Mouse (Mus musculus): ENCODE measurements at regions not wholly inside any gene's neighbourhood (a gene's known extent, or its start where the extent isn't known, plus 50 kb on each side); places are given as distances from the start of the nearest gene placed in this dataset.
A peak's percentile ranks its signal among the peaks of the same experiment; 100 is the strongest.

DNA sequence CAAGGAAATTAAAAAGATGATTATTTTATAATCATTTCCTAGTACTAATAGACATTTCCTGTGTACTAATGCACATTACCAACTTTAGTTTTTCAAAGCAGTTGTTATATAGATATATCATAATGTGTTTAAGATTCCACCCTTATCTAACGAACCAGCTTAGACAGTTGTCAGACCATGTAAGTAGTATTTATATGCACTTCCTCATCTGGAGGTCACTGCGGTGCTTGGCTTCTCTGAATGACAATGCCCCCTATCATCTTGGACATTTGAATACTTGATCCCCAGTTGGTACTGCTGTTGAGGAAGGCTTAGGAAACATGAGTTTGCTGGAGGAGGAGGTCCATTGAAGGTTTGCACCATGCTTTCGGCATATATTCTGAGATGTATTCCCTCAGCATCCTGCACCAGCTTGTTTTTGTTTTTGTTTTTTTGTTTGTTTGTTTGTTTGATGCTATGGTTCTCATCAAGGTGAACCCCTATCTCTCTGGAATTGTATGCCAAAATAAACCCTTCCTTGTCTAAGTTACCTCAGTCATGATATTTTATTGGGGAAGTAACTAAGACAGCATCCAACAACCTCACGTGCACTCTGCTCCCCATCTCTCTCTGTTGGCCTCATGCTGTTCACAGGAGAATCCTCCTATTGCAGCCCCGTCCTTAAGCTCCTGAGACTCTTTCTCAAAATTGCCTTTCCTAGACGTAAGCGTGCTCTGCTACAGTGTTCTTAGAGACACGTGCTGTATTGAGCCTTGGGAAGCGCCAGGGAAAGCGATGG is 228.4 kb upstream of the Mmadhc start:
- no peak for ATAC-seq
- Histone ChIP-seq H3K27ac (no peak overlapping the region), H3K27me3 (no peaks in the 10 kb centered on the region), H3K4me2 (replicated peaks) (no peak overlapping the region), H3K9me3 (no peaks in the 10 kb centered on the region), H3K9ac (replicated peaks) (no peak overlapping the region), H3K4me3 (replicated peaks) (no peak overlapping the region), H3K36me3 (no peaks in the 10 kb centered on the region), H3K4me1 (replicated peaks) (peaks cover 5% of the 10 kb centered on the region; the same call in 1 of the 2 replicates)
- WGBS = 88% methylated on average over 10 of the region's 10 CpGs

DNA sequence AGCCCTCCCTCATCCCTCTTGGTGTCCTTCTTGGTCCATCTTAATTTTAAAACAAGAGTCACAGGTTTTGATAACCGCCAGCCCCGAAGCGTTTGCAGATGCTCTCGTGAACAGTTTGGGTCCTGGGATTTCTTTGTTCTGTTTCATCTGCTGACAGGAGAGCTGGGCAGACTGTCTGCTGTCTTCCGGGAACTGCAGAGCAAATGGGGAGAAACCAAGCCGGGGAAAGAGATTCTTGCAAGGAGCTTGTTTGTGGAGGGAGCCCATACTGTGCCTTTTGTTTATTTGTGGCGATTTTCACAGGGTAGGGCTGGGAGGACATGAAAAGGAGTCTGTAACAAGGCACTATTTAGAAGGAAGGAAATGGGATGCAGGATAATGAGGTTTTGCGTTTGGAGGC is 223.6 kb upstream of the Mmadhc start:
- peak overlapping the region; percentile 10 for H3K27ac ChIP-seq
- no peaks in the 10 kb centered on the region for H3K36me3 ChIP-seq
- H3K4me3 ChIP-seq (replicated peaks) = no peak overlapping the region
- peak; percentile 58; the same call in 1 of the 2 replicates for ATAC-seq
- H3K27me3 ChIP-seq = no peaks in the 10 kb centered on the region
- H3K9ac ChIP-seq (replicated peaks) = no peak overlapping the region
- no peaks in the 10 kb centered on the region for H3K9me3 ChIP-seq
- peaks cover 24% of the 10 kb centered on the region for H3K4me1 ChIP-seq (replicated peaks)
- 18% methylated on average over 8 of the region's 8 CpGs for WGBS
- H3K4me2 ChIP-seq (replicated peaks) = 0 out of 2 replicates have a peak overlapping the region, but pooled peaks have one; percentile 0

DNA sequence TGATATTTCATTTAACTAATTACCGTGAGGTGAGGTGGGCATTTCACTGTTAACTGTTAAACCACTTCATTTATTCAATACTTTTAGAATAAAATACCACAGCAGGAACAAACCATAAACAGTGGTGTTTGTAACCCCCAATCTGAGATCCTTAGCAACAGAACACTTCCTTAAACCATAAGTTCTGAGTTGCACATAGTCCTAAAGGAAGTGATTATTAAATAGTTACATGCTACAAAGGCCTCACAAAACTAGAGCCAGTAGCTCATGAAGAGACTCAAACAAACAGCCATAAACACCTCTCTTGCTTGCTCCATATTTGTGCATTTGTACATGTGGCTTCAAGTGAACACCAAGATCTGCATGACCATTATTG is 222.5 kb upstream of the Mmadhc start:
- no peaks in the 10 kb centered on the region for H3K36me3 ChIP-seq
- 83% methylated on average over 1 of the region's 1 CpGs for WGBS
- H3K4me3 ChIP-seq (replicated peaks) = no peak overlapping the region
- ATAC-seq = no peak
- peaks cover 24% of the 10 kb centered on the region for H3K4me1 ChIP-seq (replicated peaks)
- H3K27me3 ChIP-seq = no peaks in the 10 kb centered on the region
- no peak overlapping the region for H3K9ac ChIP-seq (replicated peaks)
- no peaks in the 10 kb centered on the region for H3K9me3 ChIP-seq
- no peak overlapping the region for H3K27ac ChIP-seq
- no peak overlapping the region for H3K4me2 ChIP-seq (replicated peaks)

DNA sequence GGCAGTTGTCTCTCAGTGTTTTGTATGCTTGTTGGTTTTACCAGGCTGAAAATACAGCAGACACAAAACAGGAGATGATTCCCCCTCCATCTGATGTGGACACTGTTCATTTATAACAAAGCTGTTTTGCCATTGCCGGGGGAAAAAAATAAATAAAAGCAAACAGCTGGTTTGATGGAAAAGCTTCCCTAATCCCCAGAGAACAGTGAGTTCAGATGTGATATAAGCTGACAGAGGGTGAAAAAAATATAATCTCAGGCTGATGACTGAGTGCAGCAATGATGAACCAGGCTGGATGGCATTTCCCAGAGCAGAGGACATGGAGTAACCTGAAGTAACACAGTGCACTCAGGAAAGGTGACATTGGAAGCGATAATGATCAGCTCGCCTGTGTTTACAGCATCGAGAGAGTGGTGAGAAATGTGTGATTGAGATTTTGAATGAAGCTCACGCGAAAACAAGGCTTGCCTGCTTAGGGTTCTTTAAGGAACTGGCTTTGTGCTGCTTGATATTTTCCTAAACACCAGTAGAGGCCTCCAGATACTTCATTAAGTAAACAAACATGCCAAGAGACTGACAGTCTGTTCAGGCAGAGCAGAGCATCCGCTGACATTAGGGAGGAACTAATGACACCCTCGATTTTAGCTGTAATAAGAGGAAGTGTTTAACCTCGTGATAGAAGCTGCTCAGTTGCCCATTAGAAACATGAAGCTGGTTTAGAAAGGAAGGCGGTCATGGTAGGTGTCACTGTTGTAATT is 221.9 kb upstream of the Mmadhc start:
- no peaks in the 10 kb centered on the region for H3K9me3 ChIP-seq
- H3K36me3 ChIP-seq = no peaks in the 10 kb centered on the region
- peak overlapping the region; percentile 60 for H3K27ac ChIP-seq
- H3K27me3 ChIP-seq = no peaks in the 10 kb centered on the region
- WGBS = 61% methylated on average over 10 of the region's 10 CpGs
- H3K4me3 ChIP-seq (replicated peaks) = no peak overlapping the region
- H3K4me2 ChIP-seq (replicated peaks) = no peak overlapping the region
- ATAC-seq = peak; percentile 50; the same call in 1 of the 2 replicates
- H3K9ac ChIP-seq (replicated peaks) = peak overlapping the region; percentile 39; the same call in 1 of the 2 replicates
- peaks cover 24% of the 10 kb centered on the region for H3K4me1 ChIP-seq (replicated peaks)

DNA sequence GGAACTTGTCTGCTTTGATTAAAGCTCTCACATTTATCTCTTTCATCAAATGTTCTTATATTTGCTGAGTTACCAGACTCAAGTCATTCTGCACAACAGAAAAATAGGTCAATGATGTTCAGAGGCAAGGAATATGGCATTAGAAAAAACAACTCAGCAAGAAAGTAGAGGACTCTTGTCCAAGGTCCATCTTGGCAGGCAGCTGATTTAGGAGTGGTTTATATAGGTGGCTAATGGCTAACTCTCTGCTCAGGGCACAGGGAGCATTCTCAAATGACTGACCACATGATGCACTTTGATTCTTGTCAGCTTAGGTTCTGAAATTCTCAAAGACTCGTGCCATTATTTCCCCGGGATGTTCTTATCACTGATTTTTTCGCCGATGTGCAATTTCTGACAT is 216.7 kb upstream of the Mmadhc start:
- 0 out of 2 replicates have a peak, but pooled peaks cover 3% of the 10 kb centered on the region for H3K9me3 ChIP-seq
- no peak overlapping the region for H3K27ac ChIP-seq
- no peak for ATAC-seq
- 84% methylated on average over 4 of the region's 4 CpGs for WGBS
- no peaks in the 10 kb centered on the region for H3K27me3 ChIP-seq
- no peaks in the 10 kb centered on the region for H3K36me3 ChIP-seq
- H3K9ac ChIP-seq (replicated peaks) = no peak overlapping the region
- no peak overlapping the region for H3K4me2 ChIP-seq (replicated peaks)
- H3K4me1 ChIP-seq (replicated peaks) = peaks cover 4% of the 10 kb centered on the region
- H3K4me3 ChIP-seq (replicated peaks) = no peak overlapping the region

DNA sequence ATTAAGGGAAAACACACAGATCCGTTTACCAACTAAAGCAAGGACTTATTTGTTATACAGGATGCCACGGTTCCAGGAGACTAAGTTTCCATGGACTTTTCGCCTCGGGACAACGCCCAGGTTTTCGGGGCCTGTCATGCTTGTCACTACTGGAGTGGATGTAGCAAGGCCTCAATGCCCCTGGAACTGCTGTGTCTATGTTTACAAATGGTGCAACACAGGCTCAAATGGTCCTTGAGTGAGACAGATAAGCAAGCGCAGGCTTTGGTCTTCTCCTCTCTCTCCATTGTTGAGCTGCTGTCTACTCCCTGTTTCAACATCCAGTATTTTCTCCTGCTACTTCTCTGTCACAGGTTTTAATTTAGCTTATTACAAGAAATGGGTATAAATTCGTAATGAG is 202.1 kb upstream of the Mmadhc start:
- no peak for ATAC-seq
- no peak overlapping the region for H3K4me2 ChIP-seq (replicated peaks)
- H3K27ac ChIP-seq = no peak overlapping the region
- WGBS = 91% methylated on average over 8 of the region's 8 CpGs
- H3K4me3 ChIP-seq (replicated peaks) = no peak overlapping the region
- no peaks in the 10 kb centered on the region for H3K4me1 ChIP-seq (replicated peaks)
- H3K36me3 ChIP-seq = no peaks in the 10 kb centered on the region
- no peak overlapping the region for H3K9ac ChIP-seq (replicated peaks)
- no peaks in the 10 kb centered on the region for H3K9me3 ChIP-seq
- no peaks in the 10 kb centered on the region for H3K27me3 ChIP-seq

DNA sequence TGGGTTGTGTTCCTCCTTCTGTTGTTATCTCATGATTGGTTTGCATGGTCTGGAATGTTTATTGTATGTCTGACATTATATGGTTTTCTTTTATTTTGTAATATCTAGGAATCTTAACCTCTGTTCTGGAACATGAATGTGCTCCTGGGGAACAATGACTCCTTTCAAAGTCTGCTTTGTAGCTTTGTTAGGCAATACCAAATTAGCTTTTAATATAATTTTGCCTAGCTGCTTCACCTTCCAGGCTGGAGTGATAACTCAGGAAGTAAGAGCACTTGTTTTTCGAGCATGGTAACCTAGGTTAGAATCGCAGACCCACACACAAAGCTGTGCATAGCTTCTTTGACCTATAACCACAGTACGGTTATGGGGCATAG is 199.4 kb upstream of the Mmadhc start:
- H3K4me2 ChIP-seq (replicated peaks) = no peak overlapping the region
- ATAC-seq = no peak
- H3K9me3 ChIP-seq = no peaks in the 10 kb centered on the region
- no peak overlapping the region for H3K9ac ChIP-seq (replicated peaks)
- H3K27me3 ChIP-seq = no peaks in the 10 kb centered on the region
- no peak overlapping the region for H3K4me3 ChIP-seq (replicated peaks)
- 94% methylated on average over 3 of the region's 3 CpGs for WGBS
- no peaks in the 10 kb centered on the region for H3K36me3 ChIP-seq
- no peaks in the 10 kb centered on the region for H3K4me1 ChIP-seq (replicated peaks)
- H3K27ac ChIP-seq = no peak overlapping the region

DNA sequence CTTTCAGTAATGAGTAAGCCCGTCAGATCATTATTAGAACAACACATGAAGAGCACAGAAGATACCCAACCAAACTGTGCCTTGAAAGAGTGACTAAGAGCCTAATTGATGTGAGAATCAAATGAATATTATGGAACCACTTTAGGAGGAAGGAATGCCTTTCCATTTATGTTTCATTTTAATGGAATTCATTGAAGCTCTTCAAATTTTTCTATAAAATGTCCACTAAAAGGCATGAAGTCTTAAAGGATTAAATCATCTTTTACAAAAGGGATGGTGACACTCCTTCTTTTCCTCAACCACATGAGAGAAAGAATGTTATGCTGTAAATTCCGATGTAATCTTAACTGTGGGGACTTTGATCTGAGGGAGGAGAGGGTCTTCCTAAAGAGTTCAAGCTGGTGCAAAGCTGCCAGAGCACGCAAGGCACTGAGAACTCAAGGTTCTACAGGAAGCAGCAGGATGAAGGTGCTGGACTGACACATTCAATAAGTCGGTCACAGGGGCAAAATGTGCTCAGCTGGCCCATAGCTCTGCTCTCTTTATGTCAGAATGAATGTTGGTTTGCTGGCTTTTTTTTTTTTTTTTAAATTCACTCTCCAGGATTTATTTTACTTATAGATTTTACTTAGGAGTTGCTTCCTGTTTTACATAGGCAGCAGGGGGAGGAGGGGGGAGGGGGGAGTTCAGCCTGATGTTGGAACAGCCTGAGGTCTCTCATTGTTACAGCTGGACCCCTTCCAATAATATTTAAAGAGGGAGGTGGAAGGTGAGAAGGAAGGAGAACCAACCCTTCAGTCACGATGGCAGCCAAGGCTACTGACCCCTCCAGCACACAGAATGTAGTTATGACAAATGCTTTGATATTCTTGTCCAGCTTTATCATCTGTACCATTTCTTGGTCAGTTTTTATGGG is 198.8 kb upstream of the Mmadhc start:
- Histone ChIP-seq H3K4me3 (replicated peaks) (no peak overlapping the region), H3K9me3 (no peaks in the 10 kb centered on the region), H3K4me1 (replicated peaks) (no peaks in the 10 kb centered on the region), H3K36me3 (no peaks in the 10 kb centered on the region), H3K27ac (no peak overlapping the region), H3K9ac (replicated peaks) (no peak overlapping the region), H3K4me2 (replicated peaks) (no peak overlapping the region), H3K27me3 (no peaks in the 10 kb centered on the region)
- no peak for ATAC-seq
- WGBS = 68% methylated on average over 5 of the region's 5 CpGs

DNA sequence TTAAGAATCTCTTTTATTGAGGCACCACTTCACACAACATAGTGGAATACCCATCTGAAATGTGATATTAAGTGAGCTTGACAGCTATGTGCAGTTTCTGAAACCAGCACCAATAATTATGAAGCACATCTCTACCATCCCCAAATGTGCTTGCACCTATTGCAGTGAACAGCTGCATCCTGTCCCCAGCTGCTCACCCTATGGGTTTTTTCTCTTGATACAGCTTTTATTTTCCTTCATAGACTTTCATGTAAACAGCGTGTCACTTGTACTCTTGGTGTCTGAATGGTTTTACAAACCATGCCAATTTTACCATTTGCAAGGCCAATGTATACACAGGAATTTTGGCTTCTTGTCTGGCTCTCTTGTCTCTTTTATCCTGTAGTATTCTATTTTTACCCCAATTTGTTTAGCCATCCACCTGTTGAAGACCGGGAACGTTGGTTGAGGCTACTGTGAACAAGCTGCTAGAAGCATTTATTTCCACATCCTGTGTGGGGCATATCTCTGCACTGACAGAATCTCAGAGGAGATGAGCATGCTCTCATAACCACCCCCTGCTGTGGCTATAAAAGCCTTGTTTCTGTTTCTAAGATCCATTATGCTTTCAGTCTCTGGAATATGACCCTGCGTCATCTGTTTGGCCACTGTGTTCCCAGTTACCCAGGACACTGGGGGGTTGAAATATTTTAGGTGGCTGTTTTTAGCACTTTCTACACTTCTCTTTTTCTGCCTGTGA is 197.2 kb upstream of the Mmadhc start:
- Histone ChIP-seq H3K4me2 (replicated peaks) (no peak overlapping the region), H3K27ac (no peak overlapping the region), H3K4me3 (replicated peaks) (no peak overlapping the region), H3K9me3 (no peaks in the 10 kb centered on the region), H3K36me3 (no peaks in the 10 kb centered on the region), H3K4me1 (replicated peaks) (no peaks in the 10 kb centered on the region), H3K9ac (replicated peaks) (no peak overlapping the region), H3K27me3 (no peaks in the 10 kb centered on the region)
- ATAC-seq = no peak
- WGBS = 88% methylated on average over 4 of the region's 4 CpGs

DNA sequence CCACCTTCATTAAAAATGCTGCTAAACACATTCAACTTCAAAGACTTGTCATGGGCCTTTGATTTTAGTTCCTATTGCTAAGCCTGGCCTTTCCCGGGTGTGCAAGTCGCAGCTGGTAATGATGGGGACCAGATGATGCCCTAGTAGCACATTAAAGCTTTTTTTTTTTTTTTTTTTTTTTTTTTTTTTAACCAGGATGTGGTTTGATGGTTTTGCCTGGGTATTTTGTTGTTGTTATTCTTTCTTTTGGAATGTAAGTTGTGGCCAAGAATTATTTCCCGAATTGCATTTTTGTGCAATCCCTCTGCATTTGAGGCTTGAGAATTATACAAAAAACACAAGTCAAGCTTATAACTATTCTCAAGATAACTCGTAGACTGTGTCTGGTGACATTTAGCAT is 167.2 kb upstream of the Mmadhc start:
- 0 out of 2 replicates have a peak, but pooled peaks cover 4% of the 10 kb centered on the region for H3K9me3 ChIP-seq
- H3K9ac ChIP-seq (replicated peaks) = no peak overlapping the region
- no peaks in the 10 kb centered on the region for H3K36me3 ChIP-seq
- no peak overlapping the region for H3K27ac ChIP-seq
- no peaks in the 10 kb centered on the region for H3K27me3 ChIP-seq
- H3K4me1 ChIP-seq (replicated peaks) = no peaks in the 10 kb centered on the region
- no peak overlapping the region for H3K4me2 ChIP-seq (replicated peaks)
- H3K4me3 ChIP-seq (replicated peaks) = no peak overlapping the region
- ATAC-seq = no peak
- 71% methylated on average over 4 of the region's 4 CpGs for WGBS

DNA sequence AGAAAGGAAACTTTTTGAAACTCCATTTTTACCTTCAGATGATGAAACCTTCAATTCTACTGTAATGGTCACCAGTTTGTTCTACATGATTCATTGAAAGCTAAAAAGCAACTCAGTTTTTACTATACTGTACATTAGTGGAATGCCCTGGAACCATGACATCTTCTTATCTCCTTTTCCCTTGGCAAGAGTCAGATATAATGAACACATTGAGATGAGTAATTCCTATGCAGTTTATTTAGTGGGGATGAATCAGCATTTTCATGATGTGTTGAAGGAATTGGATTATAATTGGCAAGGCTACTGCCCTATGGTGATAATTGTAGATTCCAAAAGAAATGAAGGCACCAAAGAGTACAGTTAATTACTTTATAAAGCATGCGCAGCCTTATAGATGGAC is 165.8 kb upstream of the Mmadhc start:
- no peak for ATAC-seq
- H3K36me3 ChIP-seq = no peaks in the 10 kb centered on the region
- 98% methylated on average over 1 of the region's 1 CpGs for WGBS

More for the DNA sequence above, 165.8 kb upstream of the Mmadhc start:
- H3K4me1 ChIP-seq (replicated peaks) = no peaks in the 10 kb centered on the region
- no peak overlapping the region for H3K27ac ChIP-seq
- 0 out of 2 replicates have a peak, but pooled peaks cover 7% of the 10 kb centered on the region for H3K9me3 ChIP-seq
- no peaks in the 10 kb centered on the region for H3K27me3 ChIP-seq
- no peak overlapping the region for H3K4me3 ChIP-seq (replicated peaks)
- H3K4me2 ChIP-seq (replicated peaks) = no peak overlapping the region
- H3K9ac ChIP-seq (replicated peaks) = no peak overlapping the region

Measured in midbrain, embryonic 13.5 days (tissue).